Mouse (Mus musculus) liver, adult 2 months (tissue): ENCODE data around the gene Vsir.

Source experiments
- CTCF ChIP-seq: fragments of 200-500 bp; IDR thresholded peaks from 2 replicates; pipeline ENCODE4 v1.5.1; 2011; ENCODE audit warnings: low read depth, low read length, control low read depth
- POLR2A ChIP-seq: fragments of 200-500 bp; IDR thresholded peaks from 2 replicates; pipeline ENCODE4 v1.6.1; 2011; ENCODE audit warnings: low read length, control low read depth; ENCODE audit not compliant: insufficient read depth; ENCODE audit errors: extremely low read depth

GRCm38 (mm10) chr10:60370098-60370497, 23.4 kb downstream of the Vsir start:
- TF ChIP-seq CTCF (no peak), POLR2A (no peak)
